Mouse (Mus musculus) thymus, postnatal 4 days (tissue): ENCODE data around the gene Olfr888.

Experiments
- DNase-seq: peaks from one replicate; pipeline ENCODE4 v3.0.0; 2021

Olfr888 gene

GRCm38 (mm10) chr9:38107828-38108227 lies at the start of gene Olfr888:
TSS of gene Olfr888 (plus strand) at chr9:38108128.
- DNase-seq: no peak

- DNase-seq: no peak
Observed at GRCm38 (mm10) chr9:38061022-38061421, 46.9 kb upstream of the Olfr888 start, which contains the start of gene Olfr885. TSS of gene Olfr885 (plus strand) at chr9:38061322.

- no peak for DNase-seq
Observed at GRCm38 (mm10) chr9:38083772-38084171, 24.2 kb upstream of the Olfr888 start, which contains the start of gene Olfr887. TSS of gene Olfr887 (plus strand) at chr9:38084072.

DNA sequence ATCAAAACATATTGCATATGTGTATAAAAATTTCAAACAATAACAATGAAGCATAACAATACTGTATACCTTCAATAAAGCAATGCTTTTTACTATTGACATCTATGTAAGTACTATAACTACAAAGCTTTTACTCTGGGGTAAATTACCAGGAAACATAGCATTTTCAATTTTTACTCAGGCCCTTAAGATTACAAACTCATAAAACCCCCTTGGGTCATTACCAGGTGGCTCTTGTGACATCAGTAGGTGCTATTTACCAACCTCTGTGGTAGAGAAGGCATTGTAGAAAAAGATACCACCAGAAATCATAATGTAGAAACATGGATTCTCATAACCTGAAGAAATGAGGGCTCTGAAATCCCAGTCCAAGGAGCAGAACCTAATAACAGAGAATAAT lies 7.0 kb downstream of the Olfr888 start, which contains the start of gene Olfr889:
Gene Olfr889, plus strand, starts transcription at position 301 of the 400 bp plus-strand sequence.
- no peak for DNase-seq

DNA sequence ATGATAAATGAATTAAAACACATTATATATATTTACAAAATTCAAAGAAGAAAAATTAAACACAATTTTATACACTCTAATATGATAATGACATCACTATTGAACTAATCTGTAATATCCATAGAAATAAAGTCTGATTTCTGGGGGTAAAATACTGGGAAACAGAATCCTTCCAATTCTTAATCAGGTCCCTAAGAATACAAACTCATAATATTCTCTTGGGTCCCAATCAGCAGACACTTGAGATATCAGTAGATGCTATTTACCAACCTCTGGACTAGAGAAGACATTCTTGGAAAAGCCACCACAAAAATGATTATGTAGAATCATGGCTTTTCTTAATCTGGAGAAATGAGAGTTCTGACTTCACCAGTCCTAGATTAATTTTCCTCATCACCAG lies 34.3 kb downstream of the Olfr888 start, which contains the start of gene Olfr890:
Gene Olfr890, plus strand, starts transcription at position 301 of the 400 bp plus-strand sequence.
- DNase-seq: no peak
